Comparison of ENCODE assay signal across 8 mouse cellular contexts in the genomic region with DNA sequence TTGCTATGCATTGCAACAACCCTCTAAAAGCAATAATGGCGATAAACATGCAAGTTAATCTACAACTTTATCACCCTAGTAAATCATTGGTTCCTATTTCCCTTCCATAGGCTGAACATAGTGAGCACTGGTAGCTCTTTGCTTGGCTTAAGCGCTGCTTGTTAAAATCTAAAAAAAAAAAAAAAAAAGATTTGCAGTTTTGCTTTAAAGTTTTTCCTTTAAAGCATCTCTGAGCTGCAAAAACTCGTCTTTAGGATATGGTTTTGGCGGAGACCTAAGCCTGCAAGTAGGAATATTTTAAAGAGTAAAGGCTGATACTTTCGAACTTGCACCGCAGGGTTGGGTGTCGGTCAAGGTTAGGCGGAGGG. TPM values are rescaled to one million over a fixed set of nuclear protein-coding genes. Genes with fewer than 3 reads are reported as not detected.
DNase-seq lines count a peak whose midpoint lies in the region; ATAC-seq and TF ChIP-seq lines count a peak whose summit lies in the region.

No protein-coding gene starts in this region.

- H3K4me1 ChIP-seq in embryonic facial prominence, embryonic 10.5 days = peaks cover 22% of the 10 kb centered on the region
- peaks cover 7% of the 10 kb centered on the region; the same call in 1 of the 2 replicates for H3K4me1 ChIP-seq in midbrain, postnatal 0 days (ENCODE audit: insufficient read depth, low read length)

- H3K9ac ChIP-seq in midbrain, postnatal 0 days (replicated peaks; ENCODE audit: low read length, poor library complexity, severe bottlenecking) = 0 out of 2 replicates have a peak overlapping the region, but pooled peaks have one; percentile 81

- WGBS in embryonic facial prominence, embryonic 10.5 days = 11% methylated on average over 8 of the region's 8 CpGs
- 8% methylated on average over 8 of the region's 8 CpGs for WGBS in midbrain, postnatal 0 days

- no peaks in the 10 kb centered on the region for H3K36me3 ChIP-seq in embryonic facial prominence, embryonic 10.5 days (replicated peaks)
- H3K36me3 ChIP-seq in midbrain, postnatal 0 days (ENCODE audit: insufficient read depth, low read length) = no peaks in the 10 kb centered on the region

- H3K9me3 ChIP-seq in embryonic facial prominence, embryonic 10.5 days = no peaks in the 10 kb centered on the region
- H3K9me3 ChIP-seq in midbrain, postnatal 0 days (ENCODE audit: low read length) = no peaks in the 10 kb centered on the region

- DNase-seq in layer of hippocampus, adult 2 months (ENCODE audit: low spot score in 2 of 2) = no peak
- no peak for DNase-seq in layer of hippocampus, adult 11-12 months (ENCODE audit: low spot score)
- DNase-seq in embryonic facial prominence, embryonic 10.5 days (ENCODE audit: low spot score) = no peak
- peak; percentile 24 for DNase-seq in hindlimb bud, embryonic 11.5 days (ENCODE audit: extremely low spot score, low read depth, low spot score)
- DNase-seq in midbrain, postnatal 0 days (ENCODE audit: low spot score) = no peak
- DNase-seq in left cerebral cortex, adult 18-20 months (ENCODE audit: low spot score in 2 of 2) = no peak
- DNase-seq in urinary bladder, postnatal 10 days (ENCODE audit: low spot score) = no peak
- DNase-seq in urinary bladder, adult 18-20 months (ENCODE audit: low spot score in 2 of 2) = no peak

- H3K4me2 ChIP-seq in midbrain, postnatal 0 days (ENCODE audit: low read depth, low read length, poor library complexity, severe bottlenecking) = peak overlapping the region; percentile 59

- TF ChIP-seq CTCF in layer of hippocampus, adult 2 months (conservative IDR thresholded peaks at IDR 0.05) = no peak
- no peak for TF ChIP-seq CTCF in midbrain, postnatal 0 days (IDR thresholded peaks at IDR 0.05)

- H3K27ac ChIP-seq in layer of hippocampus, adult 2 months = peak overlapping the region; percentile 90
- peak overlapping the region; percentile 95 for H3K27ac ChIP-seq in embryonic facial prominence, embryonic 10.5 days (replicated peaks)
- peak overlapping the region; percentile 89; the same call in 1 of the 2 replicates for H3K27ac ChIP-seq in midbrain, postnatal 0 days (ENCODE audit: low read depth, low read length)

- ATAC-seq in midbrain, postnatal 0 days (ENCODE audit: low FRiP score) = no peak

- H3K27me3 ChIP-seq in embryonic facial prominence, embryonic 10.5 days (replicated peaks; ENCODE audit: low read depth, poor library complexity, severe bottlenecking) = 0 out of 2 replicates have a peak, but pooled peaks cover 13% of the 10 kb centered on the region
- H3K27me3 ChIP-seq in midbrain, postnatal 0 days (ENCODE audit: insufficient read depth, low read length) = no peaks in the 10 kb centered on the region

- peak overlapping the region; percentile 98 for H3K4me3 ChIP-seq in layer of hippocampus, adult 2 months
- peak overlapping the region; percentile 91 for H3K4me3 ChIP-seq in embryonic facial prominence, embryonic 10.5 days
- H3K4me3 ChIP-seq in midbrain, postnatal 0 days (ENCODE audit: low read depth, low read length) = peak overlapping the region; percentile 84

RNA-seq across cellular contexts. Expression of a gene that starts 0.4 kb away (rescaled TPM):
- total RNA-seq in layer of hippocampus, adult 2 months (2021) = 10 to 100 TPM; 70.3 to 72.3 TPM
- 50.0 and 61.5 TPM in 2 replicates for polyA plus RNA-seq in embryonic facial prominence, embryonic 10.5 days (2016; fragmentation: Nextera tagmentation; extraction: Ambion mirVana)
- total RNA-seq in midbrain, postnatal 0 days (2014; rRNA removed) = 51.2 and 91.4 TPM in 2 replicates
- polyA plus RNA-seq in midbrain, postnatal 0 days (2015; fragmentation: Nextera tagmentation; extraction: Ambion mirVana) = 39.8 and 40.6 TPM in 2 replicates
- 10 to 100 TPM; 51.8 to 61.6 TPM for total RNA-seq in left cerebral cortex, adult 18-20 months (2021)

RNA-seq across cellular contexts. Expression of a gene that starts 35.3 kb away (rescaled TPM):
- total RNA-seq in layer of hippocampus, adult 2 months (2021) = 100 to 1,000 TPM; 210 to 212 TPM
- polyA plus RNA-seq in embryonic facial prominence, embryonic 10.5 days (2016; fragmentation: Nextera tagmentation; extraction: Ambion mirVana) = 8.6 and 8.7 TPM in 2 replicates
- total RNA-seq in midbrain, postnatal 0 days (2014; rRNA removed) = 69.1 and 81.7 TPM in 2 replicates
- polyA plus RNA-seq in midbrain, postnatal 0 days (2015; fragmentation: Nextera tagmentation; extraction: Ambion mirVana) = 15.7 and 16.5 TPM in 2 replicates
- 100 to 1,000 TPM; 245 to 253 TPM for total RNA-seq in left cerebral cortex, adult 18-20 months (2021)
